In genomic region chr16:17694860-17695259, GRCm38 (mm10) we compare ENCODE assay signal across 1 mouse cellular context.
TF ChIP-seq lines count a peak whose summit lies in the region.

No protein-coding gene starts in this region.

TF ChIP-seq in CH12.LX, 34 proteins besides CTCF, POLR2A, EP300 and RAD21 (continued from another document):
- TF ChIP-seq MEF2A (IDR thresholded peaks at IDR 0.05; ENCODE audit: borderline replicate concordance, low read depth, low read length) (peak; percentile 48; the same call in 1 of the 2 replicates), BHLHE40 (IDR thresholded peaks at IDR 0.05; ENCODE audit: low read depth, low read length) (peak; percentile 73), NELFE (IDR thresholded peaks at IDR 0.05; ENCODE audit: low read depth, low read length) (no peak), ZKSCAN1 (IDR thresholded peaks at IDR 0.05; ENCODE audit: borderline replicate concordance, low read depth, low read length) (no peak), ZMIZ1 (IDR thresholded peaks at IDR 0.05; ENCODE audit: low read depth, low read length) (no peak), CHD1 (IDR thresholded peaks at IDR 0.05; ENCODE audit: low read depth, low read length) (no peak), GABPA (IDR thresholded peaks at IDR 0.05; ENCODE audit: insufficient replicate concordance, low read depth, low read length) (no peak), UBTF (IDR thresholded peaks at IDR 0.05; ENCODE audit: low read depth, low read length) (no peak), MYC (IDR thresholded peaks at IDR 0.05; ENCODE audit: low read depth, low read length) (no peak), MXI1 (IDR thresholded peaks at IDR 0.05; ENCODE audit: low read depth, low read length) (no peak), NRF1 (IDR thresholded peaks at IDR 0.05; ENCODE audit: low read depth, low read length) (no peak), POLR2AphosphoS2 (IDR thresholded peaks at IDR 0.05; ENCODE audit: low read depth, low read length) (no peak), ZNF384 (IDR thresholded peaks at IDR 0.05; ENCODE audit: low read depth, low read length) (no peak), TBP (conservative IDR thresholded peaks at IDR 0.05; ENCODE audit: low read depth, low read length) (no peak), USF2 (conservative IDR thresholded peaks at IDR 0.05; ENCODE audit: low read depth, low read length) (no peak)
TF ChIP-seq in CH12.LX: peak in this region for 11.
